Mouse (Mus musculus) adrenal gland, postnatal 4 days (tissue): ENCODE results near the gene Ywhae. TPM values are rescaled to one million over a fixed set of nuclear protein-coding genes. Genes with fewer than 3 reads are reported as not detected.

Source experiments
- DNase-seq, 2 experiments: peaks; one replicate each; pipeline ENCODE4 v3.0.0; 2021 to 2022; ENCODE audit warnings: low spot score in 2 of 2, mixed read lengths in 2 of 2
- total RNA-seq, 2 experiments: library from RNA; stranded (reverse); gene quantifications; 2 replicates each; pipeline ENCODE4 v1.2.3; 2021

Ywhae gene
- total RNA-seq, 2 experiments from 2014 or later: 648 to 744 TPM

DNA sequence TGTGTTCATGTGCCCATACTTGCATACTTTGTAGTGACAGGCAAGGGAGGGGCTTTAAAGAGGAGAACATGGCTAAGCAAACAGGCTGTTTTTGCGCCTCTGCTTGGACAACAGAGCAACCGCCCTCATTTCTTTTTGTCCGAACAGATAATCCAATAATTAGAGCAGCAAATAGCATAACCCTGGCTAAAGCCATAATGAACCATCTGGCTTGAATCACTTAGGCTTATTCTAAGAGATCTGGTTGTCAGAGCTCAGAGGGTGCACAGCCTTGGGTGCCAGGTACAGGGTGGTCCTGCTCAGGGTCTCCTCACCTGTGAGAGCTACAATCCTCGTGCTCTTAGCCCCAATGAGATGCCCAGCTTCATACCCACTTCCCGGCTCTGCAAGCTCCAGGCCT lies 60.7 kb downstream of the Ywhae start:
- no peak for DNase-seq

DNA sequence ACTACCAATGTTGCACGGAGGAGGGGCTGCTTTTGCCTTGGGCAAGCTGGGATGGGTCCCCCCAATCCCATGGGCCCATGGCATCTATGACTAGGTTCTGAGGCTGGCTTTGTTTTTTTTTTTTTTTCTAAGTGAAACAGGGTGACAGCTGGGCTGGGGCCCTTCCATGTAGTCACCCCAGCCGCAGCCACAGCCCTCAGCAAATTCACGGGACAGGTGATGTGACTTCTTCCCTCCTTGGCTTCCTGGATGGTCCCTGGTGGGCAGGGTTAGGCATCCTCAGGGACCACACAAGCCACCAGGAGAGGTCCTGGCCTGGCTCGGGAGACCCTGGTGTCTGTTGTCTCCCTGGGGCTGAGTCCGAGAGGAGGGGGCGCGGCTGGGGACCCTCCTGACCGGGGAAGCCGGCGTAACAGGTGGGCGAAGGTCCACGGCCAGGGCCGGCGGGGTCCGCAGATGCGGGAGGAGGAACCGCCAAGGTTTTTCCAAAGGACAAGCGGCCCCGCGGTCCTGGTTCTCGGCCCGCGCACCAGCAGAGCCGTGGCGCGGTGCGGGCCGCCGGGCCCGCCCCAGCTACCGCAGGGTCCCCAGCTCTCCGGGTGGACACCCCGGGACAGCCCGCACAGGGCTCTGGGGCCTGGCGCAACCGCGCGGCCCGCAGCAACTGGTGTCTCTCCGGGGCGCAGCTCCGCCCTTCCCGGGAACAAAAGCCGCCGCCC lies 62.1 kb downstream of the Ywhae start:
- no peak for DNase-seq

DNA sequence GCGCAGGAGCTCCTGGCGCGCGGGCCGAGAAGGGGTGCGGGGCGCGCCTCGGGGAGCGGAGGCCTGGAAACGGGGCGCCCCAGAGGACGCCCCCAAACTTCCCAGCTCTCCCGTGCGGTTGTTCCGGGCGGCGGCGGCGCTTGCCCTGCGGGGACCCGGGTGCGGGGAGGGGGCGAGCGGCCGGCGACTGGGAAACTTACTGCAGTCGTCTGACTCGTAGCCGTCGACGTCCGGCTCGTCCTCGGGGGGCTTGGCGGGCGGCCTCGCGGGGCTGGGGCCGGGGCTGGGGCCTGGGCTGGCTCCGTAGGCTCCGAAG lies 62.6 kb downstream of the Ywhae start:
- DNase-seq: no peak

DNA sequence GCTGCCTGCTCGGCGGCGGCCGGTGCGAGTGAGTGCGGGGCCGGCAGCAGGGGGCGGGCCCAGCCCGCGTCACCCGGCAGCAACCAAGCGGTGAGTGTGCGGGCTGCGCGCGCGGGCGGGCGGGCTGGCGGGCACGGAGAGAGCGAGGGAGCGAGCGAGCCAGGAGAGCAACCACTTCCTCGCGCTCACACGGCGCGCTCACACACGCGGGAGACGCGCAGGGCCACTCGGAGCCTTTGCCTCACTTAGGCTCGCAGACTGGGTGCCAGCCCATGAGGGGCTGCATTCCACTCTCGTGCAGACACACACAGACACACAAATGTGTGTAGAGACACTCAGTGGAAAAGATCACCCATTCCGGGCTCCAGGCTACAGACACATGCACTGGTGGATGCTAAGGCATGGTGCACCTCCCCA lies 63.4 kb downstream of the Ywhae start, which contains the start of gene Doc2b:
Doc2b (minus strand) TSS at position 21 of the 417 bp plus-strand sequence.
- no peak for DNase-seq

DNA sequence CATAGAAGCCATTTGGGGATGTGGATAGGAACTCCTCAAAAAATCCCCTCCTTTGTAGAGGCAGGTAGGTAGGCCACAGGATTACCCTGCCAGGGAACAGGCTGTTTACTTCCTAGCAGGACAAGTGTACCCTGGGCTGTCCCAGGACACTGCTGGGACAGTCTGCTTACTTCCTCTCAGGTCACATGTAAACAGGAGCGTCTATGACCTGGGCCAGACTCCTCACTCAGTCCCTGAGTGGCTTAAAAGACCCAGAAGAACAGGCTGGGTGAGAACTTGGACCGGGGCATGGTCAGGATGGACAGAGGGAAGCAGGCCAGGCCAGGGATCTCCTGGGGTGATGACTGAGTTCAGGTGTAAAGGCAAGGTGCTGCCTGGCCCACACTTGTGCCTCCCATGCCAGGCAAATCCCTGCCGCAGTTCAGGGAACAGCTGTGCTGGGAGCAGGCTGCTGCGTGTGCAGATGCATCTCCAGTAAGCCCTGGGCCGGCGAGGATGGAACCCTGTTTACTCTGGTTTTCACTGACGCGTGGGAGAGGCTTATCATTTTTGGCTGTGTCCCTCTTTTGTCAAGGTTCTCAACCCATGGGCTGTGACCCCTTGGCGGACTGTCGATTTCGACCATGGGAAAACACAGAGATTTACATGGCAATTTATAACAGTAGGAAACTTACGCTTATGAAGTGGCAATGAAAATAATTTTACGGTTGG lies 64.0 kb downstream of the Ywhae start:
- DNase-seq: no peak

DNA sequence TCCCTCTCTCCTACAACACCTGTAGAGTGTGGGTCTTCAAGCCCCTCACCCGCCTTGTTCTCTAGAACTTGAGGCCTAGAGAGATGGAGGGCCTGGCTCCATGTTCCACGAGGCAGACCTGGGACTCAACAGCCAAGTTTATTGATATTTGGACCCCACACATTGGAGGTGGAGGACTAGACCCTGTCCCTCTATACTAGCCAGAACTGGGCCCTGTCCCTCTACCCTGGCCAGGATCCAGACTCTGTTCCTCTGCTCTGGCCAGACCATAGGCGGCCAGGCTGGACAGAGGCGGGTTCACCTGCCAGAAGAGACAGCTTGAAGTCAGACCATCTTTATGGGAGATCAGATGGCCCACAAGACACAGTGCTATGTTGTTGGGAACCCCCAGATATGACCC lies 68.7 kb downstream of the Ywhae start:
- no peak for DNase-seq

DNA sequence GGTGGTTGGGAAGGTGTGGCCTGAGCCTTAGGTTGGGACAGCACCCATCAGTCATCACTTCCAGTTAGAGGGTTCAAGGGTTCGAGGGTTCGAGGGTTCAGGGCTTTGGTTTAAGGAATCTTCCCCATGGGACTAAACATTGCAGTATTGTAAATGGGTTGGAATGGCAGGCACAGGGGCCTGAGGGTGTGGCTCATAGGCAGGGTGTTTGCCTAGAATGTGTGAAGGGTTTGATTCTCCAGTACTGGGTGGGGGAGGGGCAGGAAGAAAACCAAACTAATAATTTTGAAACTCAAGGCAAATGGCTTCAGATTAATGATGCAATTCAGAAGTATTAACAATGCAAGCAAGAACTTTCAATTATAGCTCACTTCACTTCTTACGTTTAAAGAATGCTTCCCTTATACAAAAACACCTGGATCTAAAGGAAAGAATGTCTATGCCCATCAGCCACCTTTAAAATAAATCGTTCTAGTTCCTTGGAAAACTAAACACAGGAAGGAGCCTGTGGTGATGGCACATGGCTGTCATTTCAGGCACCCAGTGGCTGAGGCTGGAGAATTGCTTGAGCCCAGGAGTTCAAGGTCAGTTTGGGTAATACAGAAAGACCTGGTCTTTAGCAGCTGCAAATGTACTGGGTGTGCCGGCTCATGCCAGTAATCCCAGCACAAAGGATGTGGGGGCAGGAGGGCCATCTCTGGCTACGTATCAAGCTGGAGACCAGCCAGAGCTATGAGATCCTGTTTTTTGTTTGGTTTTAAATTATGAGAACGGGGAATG lies 69.3 kb downstream of the Ywhae start:
- no peak for DNase-seq

DNA sequence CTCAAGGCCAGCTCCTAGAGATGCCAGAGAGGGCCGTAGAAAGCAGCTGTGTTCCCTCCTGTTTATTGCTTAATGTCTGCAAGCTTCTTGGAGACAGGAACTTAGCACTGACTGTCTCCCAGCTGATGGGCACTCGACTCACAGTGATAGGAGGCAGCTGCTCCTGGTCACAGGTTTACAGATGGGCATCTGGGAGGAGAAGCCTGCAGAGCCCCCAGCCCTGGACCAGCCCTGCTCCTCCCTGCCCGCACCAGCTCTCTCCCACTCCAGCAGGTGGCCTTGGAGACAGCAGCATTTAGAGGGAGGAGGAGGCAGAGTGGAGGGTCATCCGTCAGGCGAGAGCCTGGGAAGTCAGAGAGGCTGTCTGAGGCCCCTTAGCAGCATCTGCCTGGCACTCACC lies 74.8 kb downstream of the Ywhae start:
- no peak for DNase-seq

DNA sequence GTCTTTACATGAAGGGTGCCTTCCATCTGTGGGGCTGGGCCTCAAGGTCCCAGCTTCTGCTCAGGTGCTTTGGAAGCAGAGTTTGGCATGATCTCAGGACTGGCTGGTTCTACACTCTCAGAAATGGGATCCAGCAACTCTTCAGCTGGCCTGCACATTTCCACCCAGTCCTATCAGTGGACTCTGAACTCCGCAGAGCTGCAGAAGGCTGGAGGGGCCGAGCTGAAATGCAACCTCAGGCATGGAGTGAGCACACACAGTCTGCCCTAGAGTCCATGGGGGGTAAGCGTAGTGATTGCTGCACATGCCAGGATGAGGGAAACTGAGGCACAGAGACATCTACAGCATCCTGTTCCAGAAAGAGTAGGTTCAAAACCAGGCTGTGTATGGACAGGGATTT lies 77.9 kb downstream of the Ywhae start:
- no peak for DNase-seq

DNA sequence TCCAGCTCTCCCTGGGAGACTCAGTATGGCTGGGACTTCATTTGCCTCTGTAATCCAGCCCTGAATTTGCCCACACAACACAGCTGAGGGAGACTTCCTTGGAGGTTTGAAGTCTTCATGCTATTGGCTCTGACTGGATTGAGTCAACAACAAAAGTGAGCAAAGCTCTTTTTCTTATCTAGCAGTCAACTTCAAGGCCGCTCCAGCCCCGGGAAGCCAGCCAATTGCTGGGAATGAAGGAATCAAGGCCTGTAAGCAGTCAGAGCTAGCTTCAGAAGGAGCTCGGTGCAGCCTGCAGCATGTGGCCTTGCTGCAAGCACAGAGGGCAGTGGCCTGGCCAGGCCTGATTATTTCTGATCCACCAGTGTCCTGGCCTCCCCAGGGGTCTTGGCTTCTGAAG lies 79.2 kb downstream of the Ywhae start:
- peak; percentile 74 to 94 for DNase-seq

DNA sequence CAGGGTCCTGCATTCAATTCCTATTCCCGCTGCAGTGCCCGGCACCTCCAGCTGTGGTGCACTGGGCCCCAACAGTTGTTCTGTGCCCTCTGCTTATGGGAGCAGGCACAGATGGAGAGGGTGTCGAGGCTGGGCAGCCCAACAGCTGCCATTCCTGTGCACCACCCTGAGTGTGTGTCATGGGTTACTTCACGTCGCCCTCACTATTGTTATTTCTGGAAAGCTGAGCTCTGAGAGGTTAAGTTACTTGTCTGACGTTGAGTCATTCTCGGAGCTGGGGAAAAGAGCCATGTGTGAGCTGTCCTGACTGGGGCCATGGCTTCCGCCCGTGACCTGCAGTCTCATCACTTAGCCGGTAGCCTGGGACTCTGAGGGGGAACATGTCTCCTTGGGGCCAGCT lies 80.4 kb downstream of the Ywhae start:
- no peak for DNase-seq

Other genes with a start within 250 kb of the Ywhae start
- gene Prpf8, start 246.1 kb upstream of the Ywhae start, total RNA-seq: 100 to 1,000 TPM; 142 to 156 TPM
- 1 to 10 TPM; 7.7 to 8.5 TPM for gene Rilp, start 222.8 kb upstream of the Ywhae start, total RNA-seq
- 10 to 100 TPM; 13.8 to 14.4 TPM for gene Scarf1, start 219.3 kb upstream of the Ywhae start, total RNA-seq
- 10 to 100 TPM; 24.2 to 33.0 TPM for gene Slc43a2, start 201.2 kb upstream of the Ywhae start, total RNA-seq
- gene Pitpna, start 144.8 kb upstream of the Ywhae start, total RNA-seq: 100 to 1,000 TPM; 120 to 135 TPM
- 10 to 100 TPM; 59.8 to 64.4 TPM for gene Inpp5k, start 101.9 kb upstream of the Ywhae start, total RNA-seq
- gene Myo1c, start 82.4 kb upstream of the Ywhae start, total RNA-seq: 100 to 1,000 TPM; 122 to 132 TPM
- gene Crk, start 53.6 kb upstream of the Ywhae start, total RNA-seq: 100 to 1,000 TPM; 106 to 108 TPM
- 10 to 100 TPM; 30.9 to 35.2 TPM for gene Doc2b, start 63.2 kb downstream of the Ywhae start, total RNA-seq
- 10 to 100 TPM; 18.0 to 19.5 TPM for gene Rph3al, start 205.6 kb downstream of the Ywhae start, total RNA-seq